Mouse (Mus musculus): Measurements from ENCODE around the gene Evi2b.
A peak's percentile ranks its signal among the peaks of the same experiment; 100 is the strongest.

The Evi2b gene

DNA sequence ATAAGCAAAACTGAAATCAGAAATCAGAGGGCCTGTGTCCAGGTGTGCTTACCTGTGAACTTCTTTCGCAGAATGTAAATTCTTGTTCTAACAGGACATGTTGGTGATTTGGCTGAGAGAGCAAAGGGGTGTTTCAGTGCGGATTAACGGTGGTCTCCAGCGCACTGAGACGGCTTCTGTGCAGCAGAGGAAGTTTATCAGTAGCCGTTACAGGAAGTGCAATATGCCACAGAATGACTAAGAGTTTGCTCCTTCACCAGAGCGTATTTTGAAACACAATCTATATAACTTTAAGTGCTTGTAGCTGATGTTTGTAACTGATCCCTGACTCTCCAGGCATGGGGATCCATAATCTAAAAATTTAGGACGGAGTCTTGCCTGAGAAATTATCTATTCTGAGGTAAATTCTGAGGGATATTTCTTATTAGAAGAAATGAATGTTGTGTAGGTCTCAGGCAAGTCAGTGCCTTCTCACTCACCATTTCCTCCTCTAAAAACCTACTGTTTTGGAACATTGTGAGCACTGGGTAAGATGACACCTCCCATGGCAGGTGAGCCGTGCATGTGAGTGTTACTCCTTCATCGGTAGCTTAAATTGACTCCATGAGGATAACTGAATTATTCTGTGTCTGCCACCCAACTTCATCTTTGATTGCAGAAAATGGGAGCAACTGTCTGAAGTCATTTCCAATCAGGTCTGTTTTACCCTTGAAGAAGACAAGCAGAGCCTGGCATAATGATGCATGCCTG is at the start of gene Evi2b:
TSS of gene Evi2b (minus strand) at position 203 of the 750 bp plus-strand sequence.
- DNase-seq = no peak

DNA sequence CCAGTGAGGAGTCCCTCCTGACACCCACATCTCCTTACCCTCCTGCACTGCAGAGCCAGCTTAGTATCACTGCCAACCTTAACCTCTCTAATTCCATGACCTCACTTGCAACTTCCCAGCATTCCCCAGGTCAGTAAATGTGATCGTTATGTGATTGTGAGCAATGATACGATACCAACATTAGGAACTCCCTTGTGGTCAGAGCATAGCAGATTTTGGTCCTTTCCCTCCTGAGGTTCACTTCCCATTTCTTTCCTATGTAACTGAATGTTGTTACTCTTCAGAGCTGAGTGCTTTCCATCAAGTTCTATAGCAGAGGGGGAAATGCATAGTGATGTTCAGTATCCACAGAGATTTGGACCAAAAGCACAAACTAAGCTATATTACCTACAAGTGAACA is 46.8 kb upstream of the Evi2b start:
- DNase-seq = no peak

DNA sequence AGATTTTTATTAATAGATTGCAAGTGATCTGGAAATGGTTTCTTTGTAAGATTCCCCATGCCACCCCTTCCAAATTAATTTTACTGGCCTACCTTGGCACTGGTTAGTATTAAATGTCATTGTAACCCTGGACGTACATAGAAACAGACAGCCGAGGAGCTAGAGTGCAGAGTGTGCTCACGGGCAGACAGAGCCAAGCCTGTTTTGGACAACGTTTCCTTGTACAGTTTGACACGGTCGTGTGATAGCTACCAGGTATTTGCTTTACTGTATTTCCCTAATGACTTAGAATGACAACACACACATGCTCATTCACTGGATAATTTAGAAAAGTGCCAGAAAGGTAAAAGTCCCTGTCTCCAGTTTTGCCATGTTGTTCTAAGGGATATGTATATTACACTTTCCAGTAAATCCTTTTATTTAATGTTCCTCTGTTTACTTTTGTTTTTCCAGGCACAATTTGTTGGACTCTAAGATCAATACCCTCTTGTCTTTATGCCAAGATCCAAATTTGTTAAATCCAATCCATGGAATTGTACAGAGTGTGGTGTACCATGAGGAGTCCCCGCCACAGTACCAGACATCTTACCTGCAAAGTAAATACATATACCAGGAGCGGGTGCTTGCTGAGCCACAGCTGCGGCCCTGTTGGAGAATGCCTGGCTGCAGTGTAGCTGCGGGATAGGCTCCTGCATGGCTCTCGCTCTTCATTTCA is 44.8 kb upstream of the Evi2b start:
- DNase-seq = no peak

DNA sequence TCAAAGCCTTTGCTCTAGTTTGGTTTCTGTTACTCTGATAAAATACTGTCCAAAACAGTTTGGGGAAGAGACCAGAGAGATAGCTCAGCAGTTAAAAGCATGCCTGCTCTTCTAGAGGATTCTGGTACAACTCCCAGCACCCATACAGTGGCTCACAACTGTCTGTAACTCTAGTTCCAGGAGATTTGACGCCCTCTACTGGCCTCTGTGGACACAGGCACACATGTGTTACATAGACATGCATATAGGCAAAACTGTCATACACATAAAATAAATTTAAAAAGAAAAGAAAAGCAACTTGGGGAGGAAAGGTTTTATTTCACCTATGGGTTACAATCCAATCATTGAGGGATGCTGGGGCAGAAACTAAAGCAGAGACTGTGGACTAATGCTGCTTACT is 43.4 kb upstream of the Evi2b start:
- no peak for DNase-seq

DNA sequence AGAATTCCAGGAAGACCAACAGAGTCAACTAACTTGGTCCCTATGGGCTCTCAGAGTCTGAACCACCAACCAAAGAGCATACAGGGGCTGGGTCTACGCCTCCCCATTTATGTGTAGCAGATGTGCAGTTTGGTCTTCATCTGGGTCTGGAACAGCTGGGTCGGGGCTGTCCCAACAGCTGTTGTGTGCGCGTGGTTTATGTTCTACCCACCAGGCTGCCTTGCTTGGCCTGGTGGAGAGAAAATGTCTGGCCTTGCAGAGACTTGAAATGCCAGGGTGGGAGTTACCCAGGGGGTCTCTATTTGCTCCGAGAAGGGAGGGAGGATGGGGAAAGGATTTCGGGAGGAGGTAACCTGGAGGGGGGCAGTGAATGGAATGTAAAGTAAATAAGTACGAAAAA is 39.9 kb upstream of the Evi2b start:
- DNase-seq = no peak

DNA sequence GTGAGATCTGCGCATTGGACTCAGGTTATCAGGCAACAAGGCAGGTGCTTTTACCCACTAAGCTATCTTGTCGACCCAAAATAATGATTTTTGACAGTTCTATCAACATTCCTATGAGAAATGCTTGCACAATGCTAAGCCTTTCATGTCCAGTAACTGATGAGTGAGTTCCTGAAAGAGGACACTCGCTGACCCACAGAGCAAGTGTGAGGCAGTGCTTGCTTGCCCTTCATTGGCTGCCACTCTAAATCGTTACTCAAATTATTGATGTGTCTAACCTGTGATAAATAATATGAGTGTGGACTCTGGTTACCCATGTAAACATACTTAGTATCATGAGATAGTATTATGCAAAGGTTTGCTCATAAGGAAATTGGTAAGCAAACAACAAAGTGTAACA is 37.0 kb upstream of the Evi2b start:
- no peak for DNase-seq

DNA sequence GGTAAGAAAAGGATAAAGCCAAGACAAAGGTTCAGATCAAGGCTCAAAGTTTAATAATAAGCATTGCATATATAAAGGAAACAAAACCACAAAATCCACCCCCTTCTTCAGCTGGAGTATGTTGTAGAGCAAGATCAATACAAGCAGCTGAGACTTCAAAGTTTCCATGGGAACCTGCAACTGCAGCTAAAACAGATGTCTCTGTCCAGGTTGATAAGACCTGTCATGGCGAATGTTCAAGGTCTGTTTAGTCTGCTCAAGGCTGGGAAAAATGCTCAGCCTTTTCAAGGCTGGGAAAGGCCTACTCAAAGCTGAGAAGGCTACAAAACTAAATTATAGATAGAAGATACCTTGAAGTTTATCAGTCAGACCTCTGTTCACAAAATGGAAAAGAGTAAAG is 29.1 kb upstream of the Evi2b start:
- no peak for DNase-seq

DNA sequence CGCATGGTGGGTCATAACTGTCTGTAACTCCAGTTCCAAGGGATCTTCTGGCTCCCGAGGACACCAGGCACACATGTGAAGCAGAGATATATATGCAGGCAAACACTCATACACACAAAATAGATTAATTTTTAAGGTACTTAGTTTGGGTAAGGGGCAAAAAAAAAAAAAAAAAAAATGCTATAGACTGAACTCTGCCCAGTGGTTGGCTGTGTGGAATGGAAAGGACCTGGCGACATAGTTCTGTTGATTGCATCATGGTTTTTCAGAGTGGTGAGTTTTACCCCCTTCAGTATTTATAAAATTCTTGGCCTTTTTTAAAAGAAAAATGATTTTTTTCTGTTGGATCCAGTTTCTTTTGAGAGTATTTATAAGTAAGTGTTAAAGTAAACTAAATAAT is 12.7 kb upstream of the Evi2b start:
- DNase-seq = no peak

DNA sequence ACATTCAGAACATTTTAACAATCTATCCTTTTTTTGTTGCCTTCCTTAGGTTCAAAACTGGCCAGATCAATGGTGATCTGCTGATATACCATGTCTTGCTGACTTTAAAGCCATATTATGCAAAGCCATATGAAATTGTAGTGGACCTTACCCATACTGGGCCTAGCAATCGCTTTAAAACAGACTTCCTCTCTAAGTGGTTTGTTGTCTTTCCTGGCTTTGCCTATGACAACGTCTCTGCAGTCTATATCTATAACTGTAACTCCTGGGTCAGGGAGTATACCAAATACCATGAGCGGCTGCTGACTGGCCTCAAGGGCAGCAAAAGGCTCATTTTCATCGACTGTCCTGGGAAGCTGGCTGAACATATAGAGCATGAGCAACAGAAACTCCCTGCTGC is 12.0 kb upstream of the Evi2b start:
- DNase-seq = no peak

DNA sequence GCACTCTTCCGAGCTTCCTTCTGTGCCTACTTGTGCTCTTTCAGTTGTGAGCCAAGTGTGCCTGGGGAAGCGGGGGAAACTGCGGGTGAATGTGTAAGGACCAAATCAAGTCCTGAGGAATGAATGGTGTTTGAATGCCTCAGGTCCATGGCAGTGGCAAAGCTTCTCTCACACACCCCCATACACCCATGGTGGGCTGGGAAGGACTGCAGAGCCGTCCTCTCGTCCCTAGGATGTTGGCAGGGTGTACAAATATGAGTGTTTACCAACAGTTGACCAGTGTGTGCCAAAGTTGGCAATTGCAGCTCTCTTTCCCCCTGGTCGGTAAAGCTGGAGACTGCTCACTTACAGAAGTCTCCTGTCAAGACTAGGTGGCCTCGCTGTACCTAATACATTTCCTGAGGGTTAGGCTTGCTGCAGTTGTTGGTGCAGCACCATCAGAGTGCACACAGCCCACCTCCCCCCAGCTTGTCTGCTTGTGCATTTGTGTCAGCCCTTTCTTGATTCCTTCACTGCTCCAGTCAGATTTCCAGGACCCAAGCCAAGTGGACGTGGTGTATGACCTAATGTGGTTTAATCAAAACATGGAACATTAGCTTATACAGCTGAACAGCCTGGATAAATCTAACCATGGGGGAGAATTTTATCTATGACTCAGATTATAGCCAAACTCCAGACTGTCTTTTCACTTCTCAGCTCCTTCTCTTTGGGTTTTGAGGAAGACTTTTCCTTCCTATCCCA is 10.6 kb upstream of the Evi2b start:
- DNase-seq = peak; percentile 53

DNA sequence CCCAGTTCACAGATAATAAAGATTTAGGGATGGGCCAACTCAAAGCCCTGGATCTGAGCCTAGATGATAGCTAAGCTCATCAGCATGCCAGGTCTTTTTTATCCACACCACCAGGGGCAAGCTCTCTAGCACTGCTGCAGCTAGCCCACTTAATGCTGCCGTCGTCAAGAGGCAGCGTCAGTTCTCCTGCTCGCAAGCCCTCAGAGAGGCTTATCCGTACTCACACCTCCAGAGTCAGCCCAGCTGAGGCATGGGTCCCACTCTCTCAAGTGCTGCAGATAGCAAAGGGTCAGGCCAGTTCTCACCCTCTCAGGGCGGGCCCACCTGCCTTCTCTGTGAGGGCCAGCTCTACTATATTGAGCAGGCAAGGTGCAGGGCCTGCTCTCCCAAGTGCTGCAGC is 9.7 kb upstream of the Evi2b start:
- DNase-seq = no peak

DNA sequence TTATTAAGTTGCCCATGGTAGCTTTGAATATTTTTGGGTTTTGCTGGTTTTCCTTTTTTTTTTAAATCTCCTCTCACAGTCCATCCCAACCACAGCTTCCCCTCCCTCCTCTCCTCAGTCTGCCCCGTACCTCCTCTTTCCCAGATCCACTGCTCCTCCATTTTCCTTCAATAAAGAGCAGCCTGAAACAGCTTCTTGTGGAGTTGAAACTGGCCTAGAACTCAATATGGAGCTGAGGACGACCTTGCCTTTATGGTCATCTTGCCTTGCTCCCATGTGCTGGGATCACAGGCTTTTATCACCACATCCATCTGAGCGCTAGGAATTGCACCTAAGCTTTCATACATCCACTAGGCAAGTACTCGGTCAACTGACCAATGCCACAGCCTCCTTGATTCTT is 7.9 kb upstream of the Evi2b start:
- DNase-seq = no peak

DNA sequence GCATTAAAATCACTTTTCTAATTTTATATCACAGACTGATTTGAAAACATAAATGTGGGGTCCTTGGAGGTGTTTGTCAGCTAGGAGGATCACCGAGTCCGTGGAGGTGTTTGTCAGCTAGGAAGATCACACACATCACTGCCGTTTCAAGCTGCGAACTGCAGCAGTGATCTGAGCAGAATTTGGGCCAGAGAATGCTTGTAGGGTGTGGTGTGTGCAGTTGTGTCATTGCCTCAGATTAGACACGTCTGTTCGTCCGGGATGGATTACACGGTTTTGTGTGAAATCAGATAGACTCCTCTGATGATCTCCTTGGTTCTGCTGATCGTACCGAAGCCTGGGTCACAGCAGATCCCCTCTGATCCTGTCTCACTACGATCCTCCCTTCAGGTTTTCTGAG is 7.2 kb upstream of the Evi2b start:
- no peak for DNase-seq

DNA sequence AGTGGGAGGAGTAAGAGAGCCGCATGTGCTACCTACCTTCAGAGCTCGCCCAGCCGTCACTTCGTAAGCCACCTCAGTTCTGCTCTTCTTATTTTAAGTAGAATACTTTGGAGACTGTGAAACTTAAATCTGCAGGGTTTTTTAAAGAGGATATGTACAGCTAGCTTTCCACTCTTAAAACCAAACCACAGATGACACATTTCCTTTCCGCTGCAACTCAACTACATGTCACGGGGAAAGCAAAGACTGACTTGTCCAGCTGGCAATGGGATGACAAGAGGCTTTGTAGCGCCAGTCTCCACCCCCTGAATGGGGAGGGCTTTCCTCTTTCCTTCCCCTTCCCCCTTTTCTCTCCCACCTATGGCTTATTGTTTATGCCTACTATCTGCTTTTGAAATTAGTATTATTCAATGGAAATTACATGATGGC is 6.8 kb upstream of the Evi2b start, which contains the start of the genes Evi2 and Evi2a:
TSS of gene Evi2 (minus strand) at position 257 of the 429 bp plus-strand sequence.
TSS of gene Evi2a (minus strand) at position 277 of the 429 bp plus-strand sequence.
- DNase-seq = peak; percentile 18

DNA sequence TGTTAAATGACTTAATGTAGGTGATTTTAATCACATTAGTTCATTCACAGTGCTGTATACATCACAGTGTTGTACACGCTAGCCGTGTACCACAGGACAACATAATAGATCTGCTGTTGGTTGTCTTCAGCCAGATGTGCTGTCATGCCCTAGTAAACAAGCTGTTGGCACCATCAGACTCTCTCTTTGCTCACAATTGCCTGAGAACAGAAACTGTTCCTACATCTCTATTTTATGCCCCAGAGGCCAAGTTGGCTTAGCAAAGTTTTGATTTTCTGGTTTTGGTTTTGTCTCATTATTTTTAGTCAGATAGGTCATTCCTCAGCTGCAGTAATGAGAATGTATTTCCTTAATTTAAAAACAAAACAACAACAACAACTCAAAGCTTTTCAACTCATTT is 6.2 kb upstream of the Evi2b start:
- no peak for DNase-seq

DNA sequence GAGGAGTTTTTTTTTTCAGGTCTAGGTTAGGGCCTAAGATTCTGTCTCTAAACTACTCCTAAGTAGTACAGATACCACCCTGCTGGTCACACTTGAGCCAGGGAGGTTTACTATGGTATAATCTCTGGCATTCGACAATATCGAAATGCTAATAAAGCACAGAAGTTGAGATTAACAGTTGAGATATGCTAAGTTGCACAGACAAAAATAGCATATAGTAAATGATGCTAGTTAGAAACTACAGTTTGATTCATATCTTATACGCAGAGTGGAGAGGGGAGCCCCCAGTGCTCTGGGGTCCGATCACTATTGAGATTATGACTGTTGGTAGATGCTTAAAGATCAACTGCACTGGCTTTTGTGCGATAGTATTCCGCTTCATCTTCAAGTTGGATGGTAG is 5.7 kb upstream of the Evi2b start:
- DNase-seq = no peak

DNA sequence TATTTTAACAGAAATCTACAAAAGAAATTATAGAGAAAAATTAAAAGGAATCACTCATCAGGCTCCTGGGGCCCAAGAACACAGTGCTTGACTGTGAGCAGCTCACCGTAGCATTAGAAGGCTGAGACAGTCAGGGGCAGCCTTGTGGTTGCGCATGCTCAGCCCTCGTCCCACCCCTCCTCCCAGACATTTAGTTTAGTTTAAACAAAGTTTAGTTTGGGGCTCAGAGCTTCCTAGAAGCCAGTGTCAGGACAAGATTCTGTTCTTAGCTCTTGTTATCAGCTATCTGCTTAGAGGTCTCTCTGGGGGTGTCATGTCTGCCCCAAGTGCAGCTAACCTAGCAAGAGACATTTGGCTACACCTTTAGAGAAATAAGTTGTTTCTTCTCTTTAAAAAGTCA is 5.0 kb upstream of the Evi2b start:
- no peak for DNase-seq

DNA sequence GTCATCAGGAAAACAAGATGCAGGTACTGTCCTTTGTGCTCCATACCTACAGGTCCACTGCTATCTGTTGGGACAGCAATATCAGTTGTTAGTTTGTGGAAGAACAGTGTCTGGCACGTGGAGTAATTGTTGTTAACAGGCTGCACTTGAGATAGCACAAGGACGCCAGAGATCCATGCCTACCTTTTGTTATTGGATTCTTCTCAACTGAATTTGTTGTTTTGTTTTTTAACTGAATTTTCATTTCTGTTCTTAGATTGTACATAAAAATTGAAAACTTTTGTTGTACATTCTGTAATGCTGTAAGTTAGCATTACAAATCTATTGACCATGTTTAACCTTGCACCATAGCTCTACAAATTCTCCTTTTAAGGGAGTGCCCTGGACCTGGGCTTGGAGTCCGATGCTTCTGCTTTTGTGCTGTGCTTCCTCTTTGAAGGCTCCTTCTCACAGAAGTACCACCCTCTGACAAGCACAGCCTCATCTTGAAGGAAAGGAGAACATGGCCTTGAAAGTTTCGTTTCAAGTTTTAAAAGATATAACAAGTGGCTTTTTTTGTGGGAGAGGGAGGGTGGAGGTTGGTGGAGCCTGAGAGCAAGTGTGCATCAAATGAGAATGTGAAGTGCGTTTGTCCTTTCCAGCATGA is 4.3 kb upstream of the Evi2b start:
- DNase-seq = no peak

DNA sequence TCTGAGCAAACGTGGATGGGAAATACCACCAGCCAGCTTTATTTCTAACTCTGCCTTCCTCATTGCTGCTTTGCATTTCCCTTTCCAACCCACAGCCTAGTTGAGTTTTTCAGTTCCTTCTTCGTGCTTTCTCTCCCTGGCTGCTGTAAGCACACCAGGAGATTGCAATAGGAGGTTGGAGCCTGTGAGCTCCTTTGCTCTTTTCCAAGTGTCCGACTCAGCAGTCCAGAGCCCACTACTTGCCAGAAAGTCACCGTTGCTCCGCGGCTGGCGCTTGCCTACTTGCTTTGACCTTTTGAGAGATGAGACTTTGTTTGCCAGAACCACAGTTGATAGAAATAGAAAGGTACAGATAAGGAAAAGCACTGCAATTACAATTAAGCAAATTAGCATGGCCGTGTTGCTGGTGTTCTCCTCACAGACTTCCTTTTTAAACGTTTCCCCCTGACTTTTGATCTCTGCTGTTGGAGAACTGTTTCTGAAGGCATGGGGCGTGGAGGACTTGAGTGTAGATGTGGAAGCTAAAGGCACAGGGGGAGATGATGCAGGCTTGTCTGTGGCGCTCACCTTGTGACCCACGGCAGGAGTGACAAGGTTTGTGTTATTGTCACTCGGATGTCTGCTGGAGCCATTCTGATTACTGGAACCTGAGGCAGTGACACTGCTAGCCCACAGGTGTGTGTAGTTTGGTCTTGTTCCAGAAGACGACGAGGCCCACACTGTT is 3.6 kb upstream of the Evi2b start:
- no peak for DNase-seq

DNA sequence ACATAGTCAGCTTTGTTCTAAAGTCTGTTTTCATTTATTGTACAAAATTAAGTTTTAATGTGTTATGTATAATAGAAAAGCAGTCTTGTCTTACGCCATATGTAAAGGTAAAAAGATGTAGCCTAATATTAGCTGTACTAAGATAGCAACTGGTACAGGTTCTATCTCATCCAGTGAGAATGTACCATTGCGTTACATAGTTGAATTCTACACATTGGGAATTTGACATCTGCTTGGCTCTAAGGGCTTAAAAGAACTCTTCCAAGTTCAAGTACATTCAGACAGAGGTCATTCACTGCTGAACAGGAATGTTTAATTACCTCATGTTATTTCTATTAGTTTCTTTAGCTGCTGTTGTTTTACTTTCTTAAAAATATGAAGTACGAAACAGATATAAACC is 3.0 kb upstream of the Evi2b start:
- DNase-seq = no peak

DNA sequence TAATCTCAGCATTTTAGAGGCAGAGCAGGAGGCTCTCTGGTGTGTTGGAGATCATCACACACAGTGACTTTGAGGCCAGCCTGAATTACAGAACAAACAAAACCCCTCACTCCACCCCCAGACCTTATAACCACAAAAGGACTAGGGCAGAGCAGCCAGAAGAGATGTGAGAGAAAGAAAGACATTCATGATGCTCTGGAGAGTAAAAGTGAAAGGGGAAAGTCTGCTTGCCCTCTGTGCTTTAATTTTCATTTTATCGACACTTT is 681 bp upstream of the Evi2b start:
- no peak for DNase-seq

DNA sequence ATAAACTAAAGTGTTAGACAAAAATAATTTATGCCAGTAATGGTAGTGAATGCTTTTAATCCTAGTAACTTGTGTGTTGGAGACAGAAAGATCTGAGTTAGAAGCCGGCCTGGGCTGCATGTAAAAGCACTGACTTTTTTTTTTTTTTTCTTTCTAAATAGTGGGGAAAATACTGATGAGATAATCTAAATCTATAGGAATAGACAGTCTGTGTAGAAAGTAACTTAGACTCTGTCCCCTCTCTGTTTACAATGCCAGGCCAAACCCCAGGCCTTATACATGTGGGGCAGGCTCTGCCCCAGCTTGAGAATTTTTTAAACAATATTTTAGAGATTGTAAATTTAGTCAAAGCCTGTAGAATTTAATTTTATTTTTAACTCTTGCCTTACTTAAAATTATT is 618 bp downstream of the Evi2b start:
- no peak for DNase-seq

DNA sequence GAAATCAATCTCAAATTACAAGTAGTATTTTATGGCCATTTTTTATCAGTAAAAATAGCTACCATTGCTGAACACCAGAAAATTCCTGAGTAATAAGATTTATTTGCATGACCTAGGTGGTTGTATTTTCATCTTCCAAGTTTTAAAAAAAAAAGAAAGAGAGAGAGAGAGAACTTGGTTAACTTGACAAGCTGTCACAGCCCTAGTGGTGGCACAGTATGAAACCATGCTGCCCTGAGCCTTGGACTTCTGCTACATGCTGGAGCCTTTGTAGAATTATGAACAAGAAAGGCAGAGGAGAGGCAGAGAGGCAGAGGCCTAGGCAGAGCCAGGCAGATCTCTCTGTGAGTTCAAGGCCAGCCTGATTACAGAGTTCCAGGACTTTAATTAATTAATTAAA is 1.6 kb downstream of the Evi2b start:
- DNase-seq = no peak
